In genomic region chr2:147011474-147012140, GRCm38 (mm10) we compare ENCODE assay signal across 8 mouse cellular contexts. TPM values are rescaled to one million over a fixed set of nuclear protein-coding genes. Genes with fewer than 3 reads are reported as not detected.
DNase-seq lines count a peak whose midpoint lies in the region; ATAC-seq and TF ChIP-seq lines count a peak whose summit lies in the region.

No protein-coding gene starts in this region.

- peak; percentile 11 for DNase-seq in thymus, adult 2 months
- DNase-seq in thymus, postnatal 36 days = no peak
- DNase-seq in embryonic facial prominence, embryonic 11.5 days (ENCODE audit: low spot score) = no peak
- no peak for DNase-seq in midbrain, embryonic 10.5 days (ENCODE audit: low spot score)
- no peak for DNase-seq in gastrocnemius, adult 18-20 months (ENCODE audit: low spot score)
- no peak for DNase-seq in kidney, postnatal 4 days

- H3K36me3 ChIP-seq in thymus, adult 2 months (ENCODE audit: control insufficient read depth, insufficient read depth, low read length) = no peaks in the 10 kb centered on the region
- no peaks in the 10 kb centered on the region for H3K36me3 ChIP-seq in embryonic facial prominence, embryonic 11.5 days (replicated peaks; ENCODE audit: control insufficient read depth, insufficient read depth, low read depth, low read length)
- peaks cover 25% of the 10 kb centered on the region for H3K36me3 ChIP-seq in midbrain, embryonic 10.5 days

- H3K4me1 ChIP-seq in thymus, adult 2 months (replicated peaks; ENCODE audit: control insufficient read depth, insufficient read depth, low read length) = peaks cover 5% of the 10 kb centered on the region
- H3K4me1 ChIP-seq in embryonic facial prominence, embryonic 11.5 days (ENCODE audit: control insufficient read depth, insufficient read depth, low read length) = no peaks in the 10 kb centered on the region
- peaks cover 26% of the 10 kb centered on the region for H3K4me1 ChIP-seq in midbrain, embryonic 10.5 days

- H3K27ac ChIP-seq in thymus, adult 2 months (ENCODE audit: control insufficient read depth, insufficient read depth, low read length) = peak overlapping the region; percentile 85
- no peak overlapping the region for H3K27ac ChIP-seq in embryonic facial prominence, embryonic 11.5 days (replicated peaks; ENCODE audit: low read depth, low read length)
- H3K27ac ChIP-seq in midbrain, embryonic 10.5 days (replicated peaks) = peak overlapping the region; percentile 93

- H3K4me3 ChIP-seq in thymus, adult 2 months (ENCODE audit: control insufficient read depth, insufficient read depth, low read length) = no peak overlapping the region
- H3K4me3 ChIP-seq in embryonic facial prominence, embryonic 11.5 days (ENCODE audit: low read depth, low read length) = peak overlapping the region; percentile 82
- H3K4me3 ChIP-seq in midbrain, embryonic 10.5 days = peak overlapping the region; percentile 70

- TF ChIP-seq CTCF in thymus, adult 2 months (IDR thresholded peaks at IDR 0.05; ENCODE audit: borderline replicate concordance, control insufficient read depth, extremely low read depth, insufficient read depth, low read length, poor library complexity) = no peak

- H3K4me2 ChIP-seq in embryonic facial prominence, embryonic 11.5 days (ENCODE audit: low read depth, low read length) = peak overlapping the region; percentile 66

- H3K9ac ChIP-seq in embryonic facial prominence, embryonic 11.5 days (replicated peaks; ENCODE audit: low read length) = peak overlapping the region; percentile 89; the same call in 1 of the 2 replicates

- H3K27me3 ChIP-seq in thymus, adult 2 months (ENCODE audit: control insufficient read depth, insufficient read depth, low read length) = no peaks in the 10 kb centered on the region
- no peaks in the 10 kb centered on the region for H3K27me3 ChIP-seq in embryonic facial prominence, embryonic 11.5 days (ENCODE audit: control insufficient read depth, insufficient read depth, low read length)
- H3K27me3 ChIP-seq in midbrain, embryonic 10.5 days (ENCODE audit: low read depth, poor library complexity, severe bottlenecking) = no peaks in the 10 kb centered on the region

- TF ChIP-seq POLR2A in thymus, adult 2 months (IDR thresholded peaks at IDR 0.05; ENCODE audit: control insufficient read depth, extremely low read depth, insufficient read depth, low read length, poor library complexity) = no peak

- no peak for ATAC-seq in embryonic facial prominence, embryonic 11.5 days (replicated peaks; ENCODE audit: insufficient number of reproducible peaks, low FRiP score, low TSS enrichment, low read depth)
- ATAC-seq in inflammation-experienced regulatory T-cells, adult 6 months = peak; percentile 8
- no peak for ATAC-seq in frontal cortex, adult (ENCODE audit: low TSS enrichment)

- H3K9me3 ChIP-seq in embryonic facial prominence, embryonic 11.5 days (replicated peaks; ENCODE audit: control insufficient read depth, low read length) = no peaks in the 10 kb centered on the region
- no peaks in the 10 kb centered on the region for H3K9me3 ChIP-seq in midbrain, embryonic 10.5 days (replicated peaks)

- WGBS in thymus, adult 2 months = 35% methylated on average over 3 of the region's 3 CpGs
- 73% methylated on average over 3 of the region's 3 CpGs for WGBS in embryonic facial prominence, embryonic 11.5 days
- 81% methylated on average over 3 of the region's 3 CpGs for WGBS in midbrain, embryonic 10.5 days

RNA-seq across cellular contexts. Expression of gene Xrn2, which starts 1.2 kb away (rescaled TPM):
- polyA plus RNA-seq in thymus, adult 2 months (2012; rRNA removed) = 35.1 and 39.6 TPM in 2 replicates
- polyA plus RNA-seq in embryonic facial prominence, embryonic 11.5 days (2014; fragmentation: Nextera tagmentation; extraction: Ambion mirVana) = 123 and 128 TPM in 2 replicates
- polyA plus RNA-seq in inflammation-experienced regulatory T-cells, adult 6 months (2017; shearing (Covaris generic)) = 100 to 1,000 TPM; 165 to 218 (median 179) TPM
- 88.0 and 92.5 TPM in 2 replicates for polyA plus RNA-seq in midbrain, embryonic 10.5 days (2016; fragmentation: Nextera tagmentation; extraction: Ambion mirVana)
- total RNA-seq in gastrocnemius, adult 18-20 months (2021) = 10 to 100 TPM; 11.8 to 12.5 TPM
